Mouse (Mus musculus) spleen, postnatal 4 days (tissue): Measurements from ENCODE around the gene Gm14326.
"Not testable (repeated sequence)": the region's sequence is repeated elsewhere in the genome, so short reads cannot be mapped to it uniquely, and the experiment has no call there.

Source experiments
- DNase-seq, 2 experiments: peaks; one replicate each; pipeline ENCODE4 v3.0.0; 2022; ENCODE audit warnings: low spot score in 2 of 2

Gm14326 gene

GRCm38 (mm10) chr2:177957145-177957544 lies at the start of gene Gm14326:
Gm14326 (minus strand) TSS chr2:177957297.
- peak; percentile 57 to 62 for DNase-seq

DNA sequence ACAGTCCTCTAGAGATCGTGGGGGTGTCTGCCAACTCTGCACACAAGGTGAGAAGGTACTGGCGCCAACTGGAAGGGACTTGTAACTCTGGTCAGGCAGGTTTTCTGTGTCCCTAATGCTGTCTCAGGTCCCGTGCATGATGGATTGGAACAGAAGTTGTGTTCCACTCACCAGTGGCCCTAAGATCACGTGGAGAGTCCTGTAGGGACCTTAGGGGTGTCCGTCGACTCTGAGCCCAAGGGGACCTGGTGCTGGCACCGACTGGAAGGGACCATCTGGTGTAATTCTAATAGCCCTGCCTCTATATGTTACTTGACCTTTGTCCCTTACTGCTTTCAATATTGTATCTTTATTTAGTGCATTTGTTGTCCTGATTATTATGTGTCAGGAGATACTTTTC lies 17.7 kb upstream of the Gm14326 start:
- peak; percentile 12 to 61 for DNase-seq

DNA sequence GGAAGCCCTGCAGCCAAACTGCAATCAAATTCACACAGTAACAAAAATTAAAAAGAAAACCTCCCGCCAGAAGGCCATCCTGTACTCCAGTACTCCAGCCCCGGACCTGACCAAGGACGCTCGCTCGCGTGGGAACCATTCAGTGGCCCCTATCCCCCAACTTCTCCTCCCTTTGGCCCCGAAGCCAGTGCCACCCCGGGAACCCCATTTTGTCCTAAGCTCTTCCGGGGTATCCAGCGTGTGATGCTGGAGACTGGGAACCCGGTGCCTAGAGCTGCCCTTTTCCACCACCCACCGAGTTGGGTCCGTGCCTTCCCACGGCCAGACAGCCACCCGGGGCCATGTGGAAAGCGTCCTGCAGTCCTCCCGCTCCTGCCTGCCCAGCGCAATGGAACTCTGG lies 363 bp downstream of the Gm14326 start:
- DNase-seq: peak in 1 of 2 experiments; percentile 61

- not testable (repeated sequence) for DNase-seq
Observed at GRCm38 (mm10) chr2:177925563-177926103, 31.5 kb downstream of the Gm14326 start, which contains the start of gene Zfp972. Zfp972 (minus strand) TSS chr2:177925613.

DNA sequence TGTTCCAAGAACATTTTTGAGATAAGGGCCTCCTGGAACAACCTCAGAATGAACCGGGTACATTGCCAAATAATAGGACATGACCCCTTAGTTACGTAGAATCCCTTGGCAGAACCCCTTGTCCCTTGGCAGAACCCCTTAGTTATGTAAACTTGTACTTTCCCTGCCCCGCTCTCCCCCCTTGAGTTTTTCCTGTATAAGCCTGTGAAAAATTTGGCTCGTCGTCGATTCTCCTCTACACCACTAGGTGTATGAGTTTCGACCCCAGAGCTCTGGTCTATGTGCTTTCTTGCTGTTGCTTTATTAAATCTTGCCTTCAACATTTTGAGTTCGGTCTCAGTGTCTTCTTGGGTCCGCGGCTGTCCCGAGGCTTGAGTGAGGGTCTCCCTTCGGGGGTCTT lies 53.8 kb downstream of the Gm14326 start:
- DNase-seq: not testable (repeated sequence)

GRCm38 (mm10) chr2:177898171-177898570 lies 58.9 kb downstream of the Gm14326 start:
- peak in 1 of 2 experiments; percentile 44 for DNase-seq

GRCm38 (mm10) chr2:177897046-177897578 lies 60.0 kb downstream of the Gm14326 start, which contains the start of gene Gm14327:
Gm14327 (plus strand) TSS chr2:177897096.
- not testable (repeated sequence) for DNase-seq

DNA sequence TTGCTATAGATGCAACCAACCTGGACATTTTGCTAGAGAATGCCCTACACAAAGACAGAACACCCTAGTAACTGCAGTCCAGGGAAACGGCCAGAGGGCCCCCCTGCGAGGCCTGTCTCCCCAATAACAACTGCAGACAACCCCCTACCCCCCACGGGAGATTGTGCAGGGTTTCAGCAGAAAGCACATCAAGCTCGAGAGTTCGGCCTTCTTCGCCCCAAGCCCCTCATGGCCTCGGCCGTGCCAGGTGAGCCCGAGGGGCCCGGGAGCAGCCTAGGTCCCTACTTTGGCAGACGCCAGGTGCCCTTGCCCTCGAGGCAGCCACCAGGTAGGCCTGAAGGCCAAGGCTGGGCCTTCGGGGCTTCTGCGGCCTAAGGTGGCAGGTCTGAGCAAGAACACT lies 69.4 kb downstream of the Gm14326 start:
- peak in 1 of 2 experiments; percentile 59 for DNase-seq
